Mouse (Mus musculus): Measurements from ENCODE around the gene Epb41l4b.

Epb41l4b gene

GRCm38 (mm10) chr4:57007717-57008116 lies 135.5 kb downstream of the Epb41l4b start:
- DNase-seq: no peak

GRCm38 (mm10) chr4:57005011-57005410 lies 138.2 kb downstream of the Epb41l4b start:
- no peak for DNase-seq

GRCm38 (mm10) chr4:57003886-57004285 lies 139.4 kb downstream of the Epb41l4b start:
- no peak for DNase-seq

- no peak for DNase-seq
Measured at GRCm38 (mm10) chr4:57002751-57003150, 140.5 kb downstream of the Epb41l4b start.

GRCm38 (mm10) chr4:57001437-57001836 lies 141.8 kb downstream of the Epb41l4b start:
- no peak for DNase-seq

GRCm38 (mm10) chr4:56993331-56993730 lies 149.9 kb downstream of the Epb41l4b start:
- DNase-seq: no peak

GRCm38 (mm10) chr4:56991951-56992350 lies 151.3 kb downstream of the Epb41l4b start:
- no peak for DNase-seq

GRCm38 (mm10) chr4:56990215-56990584 lies 153.0 kb downstream of the Epb41l4b start, which contains the start of gene Frrs1l:
Frrs1l (minus strand) TSS chr4:56990391.
- DNase-seq: peak; percentile 70

- DNase-seq: peak; percentile 46
Measured at GRCm38 (mm10) chr4:56989431-56990214, 153.6 kb downstream of the Epb41l4b start.

- no peak for DNase-seq
Measured at GRCm38 (mm10) chr4:56965586-56966179, 177.6 kb downstream of the Epb41l4b start.

GRCm38 (mm10) chr4:56963687-56964086 lies 179.6 kb downstream of the Epb41l4b start:
- DNase-seq: no peak

GRCm38 (mm10) chr4:56961320-56961925 lies 181.8 kb downstream of the Epb41l4b start:
- no peak for DNase-seq

- DNase-seq: no peak
Measured at GRCm38 (mm10) chr4:56957518-56957917, 185.7 kb downstream of the Epb41l4b start.

GRCm38 (mm10) chr4:56953235-56953634 lies 190.0 kb downstream of the Epb41l4b start:
- no peak for DNase-seq

- no peak for DNase-seq
Measured at GRCm38 (mm10) chr4:56951701-56952100, 191.5 kb downstream of the Epb41l4b start.

GRCm38 (mm10) chr4:56949494-56949893 lies 193.7 kb downstream of the Epb41l4b start:
- no peak for DNase-seq

GRCm38 (mm10) chr4:56946641-56947640 lies 196.3 kb downstream of the Epb41l4b start, which contains the start of gene Tmem245:
Tmem245 (minus strand) TSS chr4:56947437.
- peak; percentile 92 for DNase-seq

- DNase-seq: no peak
Measured at GRCm38 (mm10) chr4:56946180-56946579, 197.1 kb downstream of the Epb41l4b start.

- no peak for DNase-seq
Measured at GRCm38 (mm10) chr4:56944286-56944685, 199.0 kb downstream of the Epb41l4b start.

- no peak for DNase-seq
Measured at GRCm38 (mm10) chr4:56943258-56943657, 200.0 kb downstream of the Epb41l4b start.

GRCm38 (mm10) chr4:56942567-56942966 lies 200.7 kb downstream of the Epb41l4b start:
- no peak for DNase-seq
